8 mouse cellular contexts compared by ENCODE assay signal in the genomic region with DNA sequence AAGGTAGTCTGAATTCAATTTTAAA. TPM values are rescaled to one million over a fixed set of nuclear protein-coding genes. Genes with fewer than 3 reads are reported as not detected.
DNase-seq lines count a peak whose midpoint lies in the region; ATAC-seq and TF ChIP-seq lines count a peak whose summit lies in the region.

A gene (plus strand): TSS at position 11 of the 25 bp plus-strand sequence.

- H3K27ac ChIP-seq in lung, postnatal 0 days (ENCODE audit: low read length): peak within 1 kb of the TSS; percentile 98
- peak within 1 kb of the TSS; percentile 85 for H3K27ac ChIP-seq in embryonic facial prominence, embryonic 15.5 days (replicated peaks)
- H3K27ac ChIP-seq in hindbrain, embryonic 13.5 days: peak within 1 kb of the TSS; percentile 56; the same call in 1 of the 2 replicates
- peak within 1 kb of the TSS; percentile 52 for H3K27ac ChIP-seq in midbrain, embryonic 15.5 days

- no peak for DNase-seq in lung, postnatal 0 days (ENCODE audit: low spot score)
- no peak for DNase-seq in lung, postnatal 14 days
- no peak for DNase-seq in embryo, embryonic 10 days (ENCODE audit: low spot score)
- DNase-seq in layer of hippocampus, postnatal 10 days (ENCODE audit: low spot score in 2 of 2): no peak

- H3K4me1 ChIP-seq in lung, postnatal 0 days (ENCODE audit: insufficient read depth, low read depth, low read length): peaks cover 15% of the 10 kb centered on the region; the same call in 1 of the 2 replicates
- peaks cover 31% of the 10 kb centered on the region for H3K4me1 ChIP-seq in embryonic facial prominence, embryonic 15.5 days
- H3K4me1 ChIP-seq in hindbrain, embryonic 13.5 days (replicated peaks): peaks cover 30% of the 10 kb centered on the region
- peaks cover 22% of the 10 kb centered on the region for H3K4me1 ChIP-seq in midbrain, embryonic 15.5 days

- no peak for ATAC-seq in lung, postnatal 0 days
- no peak for ATAC-seq in embryonic facial prominence, embryonic 15.5 days (ENCODE audit: insufficient number of reproducible peaks, low FRiP score, low TSS enrichment, low read depth)
- ATAC-seq in hindbrain, embryonic 13.5 days (ENCODE audit: low FRiP score): no peak
- no peak for ATAC-seq in midbrain, embryonic 15.5 days (replicated peaks)
- no peak for ATAC-seq in megakaryocyte-erythroid progenitor cell, adult 5-6 weeks (replicated peaks; ENCODE audit: low FRiP score, low TSS enrichment, poor library complexity, severe bottlenecking)

- peaks cover 11% of the 10 kb centered on the region; the same call in 1 of the 2 replicates for H3K36me3 ChIP-seq in lung, postnatal 0 days (ENCODE audit: insufficient read depth, low read length)
- H3K36me3 ChIP-seq in embryonic facial prominence, embryonic 15.5 days: peaks cover 5% of the 10 kb centered on the region
- peaks cover 7% of the 10 kb centered on the region for H3K36me3 ChIP-seq in hindbrain, embryonic 13.5 days
- H3K36me3 ChIP-seq in midbrain, embryonic 15.5 days (replicated peaks): no peaks in the 10 kb centered on the region

- H3K4me2 ChIP-seq in lung, postnatal 0 days (replicated peaks; ENCODE audit: low read depth, low read length): peak within 1 kb of the TSS; percentile 76
- peak within 1 kb of the TSS; percentile 86 for H3K4me2 ChIP-seq in embryonic facial prominence, embryonic 15.5 days (replicated peaks)
- H3K4me2 ChIP-seq in hindbrain, embryonic 13.5 days: peak within 1 kb of the TSS; percentile 91
- H3K4me2 ChIP-seq in midbrain, embryonic 15.5 days: peak within 1 kb of the TSS; percentile 97

- peak within 1 kb of the TSS; percentile 93 for H3K9ac ChIP-seq in lung, postnatal 0 days (replicated peaks; ENCODE audit: low read depth)
- peak within 1 kb of the TSS; percentile 74 for H3K9ac ChIP-seq in embryonic facial prominence, embryonic 15.5 days
- H3K9ac ChIP-seq in hindbrain, embryonic 13.5 days: peak within 1 kb of the TSS; percentile 81
- H3K9ac ChIP-seq in midbrain, embryonic 15.5 days: peak within 1 kb of the TSS; percentile 67

- H3K4me3 ChIP-seq in lung, postnatal 0 days (ENCODE audit: low read depth, low read length): peak within 1 kb of the TSS; percentile 78
- peak within 1 kb of the TSS; percentile 74 for H3K4me3 ChIP-seq in embryonic facial prominence, embryonic 15.5 days (replicated peaks)
- peak within 1 kb of the TSS; percentile 76 for H3K4me3 ChIP-seq in hindbrain, embryonic 13.5 days
- peak within 1 kb of the TSS; percentile 72 for H3K4me3 ChIP-seq in midbrain, embryonic 15.5 days

- no peaks in the 10 kb centered on the region for H3K9me3 ChIP-seq in lung, postnatal 0 days (ENCODE audit: low read length)
- no peaks in the 10 kb centered on the region for H3K9me3 ChIP-seq in embryonic facial prominence, embryonic 15.5 days (replicated peaks)
- no peaks in the 10 kb centered on the region for H3K9me3 ChIP-seq in hindbrain, embryonic 13.5 days
- H3K9me3 ChIP-seq in midbrain, embryonic 15.5 days: no peaks in the 10 kb centered on the region

- TF ChIP-seq EP300 in lung, postnatal 0 days (IDR thresholded peaks at IDR 0.05): no peak

- no peaks in the 10 kb centered on the region for H3K27me3 ChIP-seq in lung, postnatal 0 days (replicated peaks; ENCODE audit: insufficient read depth, low read length)
- 0 out of 2 replicates have a peak, but pooled peaks cover 8% of the 10 kb centered on the region for H3K27me3 ChIP-seq in embryonic facial prominence, embryonic 15.5 days
- peaks cover 28% of the 10 kb centered on the region for H3K27me3 ChIP-seq in hindbrain, embryonic 13.5 days
- no peaks in the 10 kb centered on the region; the same call in none of the 2 replicates for H3K27me3 ChIP-seq in midbrain, embryonic 15.5 days (replicated peaks)

- no peak for TF ChIP-seq CTCF in lung, postnatal 0 days (IDR thresholded peaks at IDR 0.05)

RNA-seq across cellular contexts. Expression of the gene that starts here (rescaled TPM):
- 49.2 and 52.3 TPM in 2 replicates for polyA plus RNA-seq in lung, postnatal 0 days (2015; fragmentation: Nextera tagmentation; extraction: Ambion mirVana)
- polyA plus RNA-seq in embryonic facial prominence, embryonic 15.5 days (2015; fragmentation: Nextera tagmentation; extraction: Ambion mirVana): 14.4 and 18.9 TPM in 2 replicates
- 8.4 and 9.6 TPM in 2 replicates for polyA plus RNA-seq in hindbrain, embryonic 13.5 days (2015; fragmentation: Nextera tagmentation; extraction: Ambion mirVana)
- 7.2 and 7.4 TPM in 2 replicates for polyA plus RNA-seq in midbrain, embryonic 15.5 days (2015; fragmentation: Nextera tagmentation; extraction: Ambion mirVana)
- total RNA-seq in layer of hippocampus, postnatal 10 days (2021): 10 to 100 TPM in 1 of 2 experiments, 1 to 10 TPM in 1; 5.9 to 10.0 TPM
- total RNA-seq in megakaryocyte-erythroid progenitor cell, adult 5-6 weeks (2014; fragmentation: Nextera tagmentation): 2.9 and 9.3 TPM in 2 replicates
- total RNA-seq in megakaryocyte-erythroid progenitor cell, adult 5-6 weeks (2017): 1.2 and 1.6 TPM in 2 replicates
